Mouse (Mus musculus): ENCODE results near the gene Grm4. TPM values are rescaled to one million over a fixed set of nuclear protein-coding genes. Genes with fewer than 3 reads are reported as not detected.
A peak's percentile ranks its signal among the peaks of the same experiment; 100 is the strongest.

Grm4 gene
- total RNA-seq, 2 experiments from 2014 or later: not detected

DNA sequence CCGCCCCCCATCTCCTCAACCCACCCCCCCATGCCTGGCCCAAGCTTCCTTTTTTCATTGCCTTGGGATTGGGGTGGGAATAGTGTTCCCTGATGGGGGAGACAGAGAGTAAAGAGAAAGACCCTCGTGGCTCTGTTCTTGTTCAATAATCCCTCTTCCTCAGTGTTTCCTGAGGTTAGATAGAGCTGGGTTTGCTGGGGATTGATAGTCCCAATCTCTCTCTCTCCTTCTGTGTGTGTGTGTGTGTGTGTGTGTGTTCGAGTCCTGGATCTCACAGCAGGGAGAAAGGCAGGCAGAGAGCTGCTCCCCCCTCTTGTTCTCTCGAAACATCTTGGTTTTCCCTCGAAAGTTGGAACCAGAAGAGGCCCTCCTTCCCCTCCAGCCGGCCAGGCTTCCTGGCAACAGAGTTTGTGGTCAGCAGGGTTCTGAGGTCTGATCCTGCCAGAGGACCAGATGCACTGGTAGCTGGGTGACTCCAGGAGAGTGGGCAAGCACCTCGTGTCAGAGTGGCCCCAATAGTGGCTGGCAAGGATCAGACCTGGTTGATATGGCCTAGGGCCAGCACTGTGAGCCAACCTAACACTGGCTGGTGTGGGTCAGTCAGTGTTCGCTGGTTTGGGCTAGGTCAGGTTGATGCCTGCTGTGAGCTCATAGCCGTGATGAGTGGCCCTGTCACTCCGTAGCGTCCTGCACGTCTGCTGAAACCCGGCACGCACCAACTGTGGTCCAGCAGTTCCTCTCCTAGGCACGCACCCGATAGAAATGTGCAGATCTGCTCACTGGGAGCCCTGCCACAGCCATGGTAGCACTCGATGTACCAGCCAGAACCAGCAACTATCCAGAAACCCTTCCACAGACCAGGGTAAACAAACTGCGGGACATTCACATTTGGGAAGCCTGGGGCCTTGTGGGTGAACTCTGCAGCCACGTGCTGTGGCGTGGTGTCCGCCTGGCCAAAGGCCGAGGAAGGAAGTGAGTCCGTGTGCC is 31.3 kb upstream of the Grm4 start:
- peak; percentile 10; the same call in 1 of the 2 replicates for ATAC-seq (ENCODE audit: poor library complexity, severe bottlenecking)

DNA sequence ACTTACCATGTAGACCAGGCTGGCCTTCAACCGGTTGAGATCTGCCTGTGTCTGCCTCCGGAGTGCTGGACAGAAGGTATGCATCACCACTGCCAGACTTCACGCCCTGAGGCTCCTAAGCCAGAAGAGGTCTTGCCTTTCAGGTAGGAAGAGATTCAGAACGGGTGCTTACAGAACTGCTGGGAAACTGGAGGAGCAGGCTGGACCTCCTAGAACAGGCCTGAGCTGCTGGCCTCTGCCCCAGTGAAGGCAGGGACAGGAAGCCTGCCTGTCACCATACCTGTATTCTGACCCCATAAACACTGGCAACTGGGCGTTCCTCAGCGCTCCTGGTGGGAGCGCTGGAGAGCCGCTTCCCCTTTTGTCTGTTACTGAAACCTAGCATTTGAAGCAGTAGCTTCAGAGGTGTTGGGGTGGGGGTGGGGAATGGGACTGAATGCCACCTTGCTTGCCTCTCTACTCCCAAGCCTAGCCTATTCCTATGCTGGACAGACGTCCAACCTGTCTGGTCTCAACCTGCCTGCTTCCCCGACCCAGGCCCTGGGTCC is 30.3 kb upstream of the Grm4 start:
- no peak for ATAC-seq (ENCODE audit: poor library complexity, severe bottlenecking)

DNA sequence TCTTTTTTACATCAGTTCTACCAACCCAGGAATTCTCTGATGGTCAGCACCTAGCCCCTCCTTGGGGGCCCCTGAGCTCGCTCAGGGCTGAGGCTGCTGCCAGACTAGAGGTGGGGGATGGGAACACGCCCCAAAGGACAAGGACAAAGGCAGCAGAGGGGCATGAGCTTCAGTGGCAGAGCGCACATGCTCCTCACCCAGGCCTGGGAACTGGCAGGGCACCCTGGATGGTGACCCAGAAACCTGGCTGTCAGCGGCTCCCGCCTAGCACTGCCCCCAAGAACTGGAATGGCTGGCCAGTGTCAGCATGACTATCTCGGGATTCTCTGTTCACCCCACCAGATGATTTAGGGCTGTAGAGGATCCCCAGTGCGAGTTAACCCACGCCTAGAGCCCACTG is 28.0 kb upstream of the Grm4 start:
- ATAC-seq (ENCODE audit: poor library complexity, severe bottlenecking): no peak

DNA sequence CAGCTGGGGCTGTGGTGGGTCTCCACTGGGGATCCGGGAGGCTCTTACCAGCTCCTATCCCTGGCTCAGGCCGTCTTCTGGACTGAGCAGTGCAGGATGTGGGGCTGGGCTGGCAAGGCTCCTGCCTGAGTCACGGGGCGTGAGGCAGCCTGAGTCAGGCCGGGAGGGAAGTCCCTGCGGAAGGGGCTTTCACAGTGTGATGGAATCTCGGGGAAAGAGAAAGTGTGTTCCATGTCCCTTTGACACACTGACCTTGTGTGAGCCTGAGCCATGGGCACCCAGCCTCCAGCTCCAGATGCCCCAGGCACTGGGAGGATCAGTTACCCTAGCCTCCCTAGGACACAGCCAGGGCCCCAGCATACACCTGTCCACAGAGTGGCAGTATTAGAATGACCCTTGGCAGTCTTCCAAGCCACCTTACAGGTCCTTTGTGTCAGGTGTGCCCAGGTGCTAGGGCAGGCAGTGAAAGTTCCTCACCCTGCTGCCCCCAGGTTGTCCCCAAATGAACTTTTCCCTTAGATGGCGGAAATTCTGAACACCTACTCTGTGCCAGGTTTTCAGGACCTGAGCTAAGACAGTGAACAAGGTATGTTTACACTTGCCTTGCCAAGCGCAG is 26.2 kb upstream of the Grm4 start:
- ATAC-seq (ENCODE audit: poor library complexity, severe bottlenecking): no peak; the same call in 1 of the 2 replicates

DNA sequence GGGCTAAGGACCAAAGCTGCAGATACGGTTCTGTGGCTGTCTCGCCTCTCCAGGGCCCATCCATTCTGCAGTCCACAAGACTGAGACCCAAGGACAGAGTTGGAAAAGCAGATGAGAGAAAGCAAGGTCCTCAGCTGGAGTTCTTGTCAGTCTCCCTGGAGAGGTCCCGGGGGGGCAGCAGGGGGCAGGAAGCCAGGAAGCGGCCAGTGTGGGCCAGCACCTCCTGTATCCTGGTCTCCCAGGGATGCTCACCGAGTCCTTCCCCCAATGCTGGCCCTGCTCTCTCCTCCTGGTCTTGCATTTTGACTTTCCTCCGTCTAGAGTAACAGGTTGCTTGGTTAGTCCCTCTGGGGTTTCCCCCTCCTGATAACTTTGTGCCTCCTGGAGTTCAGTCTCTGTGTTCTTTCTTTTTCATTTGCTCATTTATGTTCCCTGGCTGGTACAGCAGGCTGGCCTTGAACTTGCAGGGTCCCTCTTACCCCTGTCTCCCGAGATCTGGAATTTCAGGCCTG is 25.4 kb upstream of the Grm4 start:
- no peak for ATAC-seq (ENCODE audit: poor library complexity, severe bottlenecking)

DNA sequence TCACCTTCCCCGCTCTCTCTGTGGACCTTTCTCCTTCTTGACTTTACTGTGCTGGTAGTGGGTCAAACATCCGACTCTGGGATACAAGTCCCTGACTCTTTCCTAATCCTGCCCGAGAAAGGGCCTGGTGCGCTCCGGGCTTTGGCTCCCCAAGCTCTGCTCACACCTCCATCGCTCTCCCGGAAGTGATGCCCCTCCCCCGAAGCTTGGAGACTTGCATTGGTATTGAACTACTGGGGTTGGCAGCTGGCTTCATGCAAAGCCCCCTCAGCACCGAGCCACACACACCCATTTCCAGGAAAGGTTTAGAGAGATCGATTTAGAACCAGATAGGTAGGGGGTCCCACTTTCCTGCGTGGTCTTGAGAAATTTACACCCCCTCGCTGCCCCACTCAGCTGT is 24.8 kb upstream of the Grm4 start:
- ATAC-seq (ENCODE audit: poor library complexity, severe bottlenecking): no peak

DNA sequence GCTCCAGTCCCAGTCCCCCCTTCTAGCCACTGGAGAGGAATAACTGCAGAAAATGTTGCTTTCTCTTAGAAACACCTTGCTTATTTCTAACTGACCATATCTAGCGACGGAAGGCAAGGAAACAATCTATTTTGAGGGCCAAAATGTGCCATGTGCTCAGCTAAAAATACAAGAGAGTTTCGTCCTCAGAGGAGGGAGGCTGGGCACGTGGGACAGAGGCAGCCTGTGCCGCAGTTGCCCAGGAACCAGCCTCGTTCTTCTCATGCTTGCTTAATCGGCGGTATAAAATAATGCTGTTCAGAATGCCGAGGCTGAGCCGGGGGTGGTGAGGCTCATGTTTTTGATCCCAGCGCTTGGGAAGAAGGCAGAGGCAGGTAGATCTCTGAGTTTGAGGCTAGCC is 23.3 kb upstream of the Grm4 start:
- no peak for ATAC-seq (ENCODE audit: poor library complexity, severe bottlenecking)

DNA sequence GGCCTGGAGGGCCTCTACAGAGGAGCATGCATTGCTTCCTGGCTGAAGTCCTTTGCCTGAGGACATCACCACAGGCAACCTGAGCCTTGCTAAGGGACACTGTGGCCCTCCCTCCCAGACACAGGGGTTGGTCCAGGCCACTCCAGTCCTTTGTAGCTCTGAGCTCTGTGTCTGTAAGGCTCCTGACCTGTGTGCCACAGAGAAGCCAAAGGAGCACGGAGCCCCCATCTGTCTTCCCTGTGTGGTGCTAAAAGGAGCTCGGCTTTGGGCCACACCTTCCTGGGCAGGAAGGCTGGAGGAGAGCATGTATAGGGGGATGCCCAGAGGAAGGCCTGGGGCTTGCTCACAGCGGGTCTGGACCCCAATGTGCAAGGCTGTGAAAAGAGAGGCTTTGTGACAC is 20.8 kb upstream of the Grm4 start:
- no peak for ATAC-seq (ENCODE audit: poor library complexity, severe bottlenecking)

DNA sequence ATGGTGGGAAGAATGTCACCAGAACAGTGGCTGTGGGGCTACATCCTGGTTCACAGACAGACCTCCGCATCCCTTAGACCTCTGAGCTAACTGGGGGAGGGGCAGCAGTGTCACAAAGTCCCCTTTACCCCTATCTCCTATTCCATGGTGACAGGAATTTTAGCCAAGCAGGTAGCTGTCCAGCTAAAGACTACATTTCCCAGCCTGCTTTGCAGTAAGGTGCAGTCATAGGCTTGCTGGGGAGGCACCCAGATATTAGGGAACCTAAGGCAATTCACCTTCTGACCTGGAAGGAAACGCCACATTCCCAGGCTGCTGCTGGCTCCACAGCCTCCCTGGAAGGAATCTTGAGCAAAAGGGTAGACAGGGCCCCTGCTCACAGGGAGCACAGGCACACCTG is 20.1 kb upstream of the Grm4 start:
- ATAC-seq (ENCODE audit: poor library complexity, severe bottlenecking): no peak

DNA sequence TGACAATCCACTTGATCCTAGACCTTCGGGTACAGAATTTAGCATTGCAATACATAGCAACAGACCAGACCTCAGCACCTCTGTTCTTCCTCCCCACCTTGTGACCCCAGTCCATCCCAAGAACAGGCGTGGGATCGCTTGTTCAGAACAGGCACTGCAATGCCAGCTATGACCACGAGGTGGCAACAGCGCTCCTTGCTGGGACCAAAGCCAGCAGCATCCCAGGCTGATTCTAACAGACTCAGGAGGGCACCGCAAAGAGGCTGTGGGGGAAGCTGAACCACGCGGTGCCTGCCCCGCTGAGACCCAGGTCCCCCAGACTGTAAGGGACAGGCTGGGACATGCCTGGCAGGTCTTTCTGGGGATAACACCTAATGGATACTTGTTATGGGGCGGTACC is 13.5 kb upstream of the Grm4 start:
- peak; percentile 96 for ATAC-seq (ENCODE audit: poor library complexity, severe bottlenecking)

DNA sequence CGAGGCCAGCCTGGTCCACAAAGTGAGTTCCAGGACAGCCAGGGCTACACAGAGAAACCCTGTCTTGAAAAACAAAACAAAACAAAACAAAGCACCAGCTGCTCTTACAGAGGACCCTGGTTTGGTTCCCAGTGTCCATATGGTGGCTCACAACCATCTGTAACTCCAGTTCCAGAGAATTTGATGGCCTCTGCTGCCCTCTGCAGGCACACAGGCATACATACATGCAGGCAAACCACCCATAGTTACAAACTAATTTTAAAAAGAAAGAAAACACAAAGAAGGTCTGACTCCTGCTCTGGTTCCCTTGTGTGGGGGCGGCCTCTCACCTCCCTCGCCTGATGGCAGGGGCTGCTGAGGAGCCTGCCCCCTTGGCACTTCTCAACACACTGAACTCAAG is 12.2 kb upstream of the Grm4 start:
- ATAC-seq (ENCODE audit: poor library complexity, severe bottlenecking): no peak

DNA sequence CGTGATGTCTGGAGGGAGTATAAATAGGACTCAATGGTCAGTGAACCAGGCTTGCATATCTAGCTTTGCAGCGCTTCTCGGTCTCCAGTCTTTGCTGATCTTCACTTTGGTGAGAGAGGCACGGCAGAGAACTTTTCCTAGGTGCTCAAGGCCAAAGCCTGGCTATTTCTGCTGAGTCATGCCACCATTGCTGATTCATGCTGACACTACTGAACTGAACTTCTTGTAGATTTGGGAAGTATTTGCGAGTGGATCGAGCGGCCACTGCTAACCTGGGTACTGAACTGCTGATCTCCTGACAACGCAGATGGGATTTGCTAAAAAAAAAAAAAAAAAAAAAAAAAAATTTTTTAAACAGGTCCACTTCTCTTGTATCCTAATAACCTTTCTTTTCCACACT is 10.9 kb upstream of the Grm4 start:
- ATAC-seq (ENCODE audit: poor library complexity, severe bottlenecking): no peak

DNA sequence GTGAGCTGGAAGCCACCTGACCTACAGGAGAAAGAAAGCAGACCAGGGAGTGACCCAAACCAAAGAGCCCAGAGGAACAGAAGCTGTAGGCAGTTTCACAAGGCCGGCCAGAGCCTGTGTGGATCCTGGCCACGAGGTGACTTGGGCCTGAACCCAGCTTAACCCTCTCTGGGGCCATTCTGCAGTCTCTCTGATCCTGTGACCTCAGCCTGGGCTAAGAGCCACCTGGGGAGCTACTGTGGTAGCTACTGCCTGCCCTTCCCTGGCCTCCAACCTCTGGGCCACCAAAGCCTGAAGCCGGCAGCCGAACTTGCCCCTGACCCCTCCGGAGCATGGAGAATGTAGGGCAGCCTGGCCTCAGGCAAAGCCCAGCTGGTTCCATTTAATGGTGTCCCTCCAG is 7.6 kb upstream of the Grm4 start:
- ATAC-seq (ENCODE audit: poor library complexity, severe bottlenecking): no peak

DNA sequence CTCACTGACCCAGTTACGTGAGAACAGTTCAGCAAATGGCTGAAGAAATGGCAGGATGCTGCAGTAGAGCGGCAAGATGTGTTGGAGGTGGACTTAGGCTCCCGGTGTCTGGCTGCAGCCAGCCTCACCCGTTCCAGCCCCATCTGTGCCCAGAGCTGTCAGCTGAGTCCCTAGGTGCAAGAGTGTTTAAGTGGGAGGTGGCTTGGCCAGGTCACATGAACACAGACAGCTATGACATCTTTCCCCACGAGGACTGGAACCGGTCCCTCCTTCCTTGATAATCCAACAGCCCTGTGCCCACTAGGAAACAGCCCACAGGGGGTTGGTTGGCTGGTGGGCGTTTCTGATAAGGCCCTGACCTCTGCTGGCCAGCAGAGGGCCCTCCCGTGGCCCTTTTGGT is 6.8 kb upstream of the Grm4 start:
- ATAC-seq (ENCODE audit: poor library complexity, severe bottlenecking): no peak

DNA sequence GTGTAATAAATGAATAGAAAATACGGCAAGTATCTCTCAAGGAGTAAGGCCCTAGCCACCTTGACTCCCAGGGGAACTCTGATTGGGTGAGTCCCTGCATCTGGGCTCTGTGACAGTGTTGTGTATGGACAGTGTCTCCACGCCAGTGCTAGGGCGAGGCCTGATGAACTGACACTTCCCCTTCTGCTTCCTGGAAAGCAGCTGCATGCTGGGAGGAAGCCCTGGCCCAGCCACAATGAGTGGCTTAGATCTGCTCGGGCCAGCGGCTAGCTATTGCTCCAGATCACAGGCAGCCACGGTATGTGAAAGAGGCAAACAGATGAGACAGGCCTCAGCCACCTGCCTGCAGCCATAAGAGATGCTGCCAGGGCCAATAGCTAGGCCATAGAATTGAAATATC is 6.0 kb upstream of the Grm4 start:
- ATAC-seq (ENCODE audit: poor library complexity, severe bottlenecking): peak; percentile 99

DNA sequence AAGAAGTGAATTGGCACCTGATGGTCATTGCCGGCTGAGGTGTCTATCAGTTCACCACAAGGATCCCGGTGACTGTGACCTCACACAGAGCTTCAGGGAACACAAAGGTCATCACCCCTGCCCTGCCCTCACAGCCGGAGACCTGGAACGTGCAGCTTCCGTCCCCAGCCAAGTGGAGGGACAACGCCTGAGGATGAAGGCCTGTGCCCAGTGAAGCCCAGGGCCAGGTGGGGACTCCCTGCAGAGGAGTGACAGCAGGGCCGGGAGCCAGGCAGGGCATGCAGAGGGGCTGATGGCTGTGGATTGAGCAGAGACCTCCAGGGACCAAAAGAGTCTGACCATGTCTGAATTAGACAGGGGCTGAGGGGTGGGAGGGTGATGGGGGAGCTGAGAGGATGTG is 1.9 kb upstream of the Grm4 start:
- ATAC-seq (ENCODE audit: poor library complexity, severe bottlenecking): no peak

DNA sequence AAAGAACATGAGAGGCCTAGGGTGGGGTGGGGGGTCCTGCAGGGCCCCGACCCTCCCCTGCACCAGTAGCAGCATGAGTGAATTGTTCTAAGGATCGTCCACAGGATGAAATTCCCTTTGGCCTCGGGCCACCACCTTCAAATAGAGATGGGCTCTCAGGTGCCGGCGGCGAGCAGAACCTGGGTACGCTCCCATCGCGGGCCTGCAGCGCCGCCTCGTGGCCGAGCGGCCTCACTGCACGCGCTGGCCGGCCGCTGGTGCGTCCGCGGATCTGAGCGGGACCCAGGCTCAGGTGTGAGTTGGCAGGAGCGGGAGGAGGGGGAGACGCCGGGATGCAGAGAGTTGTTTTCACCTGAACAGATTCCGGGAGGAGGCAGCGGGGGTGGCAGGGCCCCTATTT is 646 bp downstream of the Grm4 start:
- peak; percentile 87 for ATAC-seq (ENCODE audit: poor library complexity, severe bottlenecking)

DNA sequence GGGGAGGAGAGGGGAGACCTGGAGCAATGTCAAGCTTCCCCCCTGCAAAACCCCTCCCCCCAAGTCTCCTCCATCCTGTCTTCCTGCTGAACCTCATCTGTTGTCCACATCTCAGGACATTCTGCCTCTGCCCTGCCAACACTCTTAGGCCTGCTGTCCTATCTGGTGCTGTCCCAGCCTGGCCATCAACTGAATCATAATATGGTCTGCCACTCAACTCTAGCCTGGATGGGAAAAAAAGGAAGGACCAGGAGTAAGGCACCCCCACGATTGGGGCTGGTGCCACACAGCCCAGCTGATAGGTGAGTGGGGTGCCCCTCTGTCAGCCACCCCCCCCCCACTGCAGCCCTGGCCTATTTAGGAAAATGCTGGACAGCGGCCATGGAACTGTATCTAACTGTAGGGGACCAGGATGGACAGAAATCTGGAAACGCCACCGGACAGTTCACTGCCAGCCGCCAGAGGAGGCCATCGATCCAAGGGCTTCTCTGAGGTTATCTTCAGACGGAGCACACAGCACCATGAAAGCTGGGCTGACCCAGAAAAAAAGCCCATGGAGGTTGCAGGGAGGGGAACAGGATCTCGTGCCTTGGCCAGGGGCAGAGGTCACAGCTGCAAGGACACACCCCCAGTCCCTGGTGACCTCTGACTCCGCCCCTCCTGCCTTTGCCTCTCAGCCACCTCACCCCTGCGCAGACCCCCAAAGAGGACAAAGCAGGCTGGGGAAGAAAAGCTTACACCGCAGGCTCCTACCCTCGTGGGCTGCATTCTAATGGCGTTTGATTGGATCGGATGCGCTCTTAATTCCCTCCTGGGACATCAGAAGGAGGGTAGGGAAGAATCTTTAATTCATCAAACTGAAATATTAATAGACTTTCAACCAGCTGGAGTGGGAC is 2.3 kb downstream of the Grm4 start:
- no peak for ATAC-seq (ENCODE audit: poor library complexity, severe bottlenecking)

DNA sequence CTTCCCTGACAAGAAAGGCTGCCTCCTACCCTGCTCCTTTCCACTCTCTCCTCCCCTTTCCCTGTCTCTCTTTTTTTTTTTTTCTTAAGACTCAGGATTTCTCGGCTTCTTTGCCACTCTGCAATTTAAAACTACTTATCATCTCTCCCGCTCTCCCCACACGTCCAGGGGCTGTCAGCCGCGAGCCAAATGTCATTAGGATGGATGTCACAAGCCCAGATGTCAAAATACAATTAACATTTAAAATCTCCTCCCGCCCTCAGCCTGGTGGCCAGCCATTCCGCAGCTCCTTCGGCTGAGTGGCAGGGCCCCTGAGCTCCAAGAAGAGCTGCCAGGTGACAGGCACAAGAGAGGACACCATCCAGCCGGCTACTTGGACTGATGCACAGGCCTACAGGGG is 2.9 kb downstream of the Grm4 start:
- ATAC-seq (ENCODE audit: poor library complexity, severe bottlenecking): no peak

DNA sequence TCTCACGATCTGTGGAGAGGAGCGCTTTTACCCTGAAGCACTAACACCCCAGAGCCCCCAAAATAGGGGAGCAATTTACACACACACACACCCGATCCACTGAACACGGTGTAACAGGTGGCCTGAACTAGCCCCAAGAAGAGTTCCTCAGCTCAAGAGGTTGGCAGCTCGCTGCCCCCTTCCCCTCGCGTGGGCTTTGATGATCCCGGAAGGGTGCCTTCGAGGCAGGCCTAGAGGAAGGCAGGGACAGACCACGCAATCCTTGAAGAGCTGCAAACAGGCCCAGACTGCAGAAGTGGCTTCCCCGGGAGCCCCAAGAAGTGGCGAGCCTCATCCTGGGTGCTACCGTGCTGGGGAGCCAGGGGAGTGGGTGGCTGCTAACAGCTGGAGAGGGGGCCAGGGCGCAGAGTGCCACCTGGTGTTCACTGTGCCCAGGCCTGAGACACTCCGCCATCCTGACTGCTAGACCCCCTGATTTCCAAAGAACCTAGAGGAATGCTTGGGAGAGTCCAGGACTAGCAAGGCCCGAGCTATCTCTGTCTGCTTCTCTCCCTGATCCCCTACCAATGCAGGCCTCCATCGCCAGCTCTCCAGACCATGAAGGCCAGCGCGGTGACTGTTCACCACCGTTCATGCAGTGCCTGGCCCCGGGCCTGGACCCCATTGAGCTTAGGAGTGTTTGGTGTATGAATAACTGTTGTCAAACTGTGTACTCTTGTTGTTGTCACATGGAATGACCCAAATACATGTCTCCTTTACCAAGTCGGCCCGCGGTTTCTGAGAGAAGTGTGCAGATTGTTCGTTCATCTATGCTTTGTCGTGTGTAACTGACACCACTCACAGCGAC is 7.1 kb downstream of the Grm4 start:
- ATAC-seq (ENCODE audit: poor library complexity, severe bottlenecking): no peak
